Mouse (Mus musculus) small intestine, adult 2 months (tissue): ENCODE results near the gene Zc3hav1l. TPM values are rescaled to one million over a fixed set of nuclear protein-coding genes. Genes with fewer than 3 reads are reported as not detected.

Experiments used
- H3K27ac ChIP-seq: fragments of 200-500 bp; 2 replicates; pipeline ENCODE4 v1.5.1; 2012; ENCODE audit warnings: low read depth, low read length, control low read depth, inconsistent platforms; ENCODE audit not compliant: insufficient read depth
- H3K27me3 ChIP-seq: fragments of 200-500 bp; 2 replicates; pipeline ENCODE4 v1.6.1; 2012; ENCODE audit warnings: mild to moderate bottlenecking, moderate library complexity, low read length, inconsistent platforms; ENCODE audit not compliant: control insufficient read depth, insufficient read depth
- H3K36me3 ChIP-seq: fragments of 200-500 bp; 2 replicates; pipeline ENCODE4 v1.6.1; 2012; ENCODE audit warnings: mild to moderate bottlenecking, low read length, control low read depth, inconsistent platforms; ENCODE audit not compliant: control insufficient read depth, insufficient read depth
- H3K4me1 ChIP-seq: fragments of 200-500 bp; 2 replicates; pipeline ENCODE4 v1.6.1; 2012; ENCODE audit warnings: low read length, inconsistent platforms, mixed read lengths; ENCODE audit not compliant: control insufficient read depth, insufficient read depth, insufficient read length
- H3K4me3 ChIP-seq: fragments of 200-500 bp; 2 replicates; pipeline ENCODE4 v1.5.1; 2012; ENCODE audit warnings: low read depth, mild to moderate bottlenecking, control low read depth, inconsistent platforms, low read length, moderate library complexity
- CTCF ChIP-seq: fragments of 200-500 bp; IDR thresholded peaks from 2 replicates; pipeline ENCODE4 v1.5.1; 2012; ENCODE audit warnings: low read depth, mild to moderate bottlenecking, control low read depth, inconsistent platforms, low read length, moderate library complexity, mixed read lengths; ENCODE audit not compliant: insufficient replicate concordance, insufficient read length; ENCODE audit errors: extremely low read depth
- POLR2A ChIP-seq: fragments of 200-500 bp; IDR thresholded peaks from 2 replicates; pipeline ENCODE4 v1.6.1; 2012; ENCODE audit warnings: low read depth, mild to moderate bottlenecking, control low read depth, inconsistent platforms, low read length, moderate library complexity
- WGBS: fragments of 180-500 bp; shearing (Covaris S2); methylation state at CpG from one replicate; pipeline ENCODE4 v1.1.7; 2018; 5-methylcytosine and 5-hydroxymethylcytosine counted together
- polyA plus RNA-seq: library from polyadenylated mRNA; depleted of rRNA; stranded (reverse); fragments of >200 nt; gene quantifications from 2 replicates; pipeline ENCODE4 v1.2.3, GENCODE M21; 2012

Zc3hav1l gene
- polyA plus RNA-seq, 1 experiment: 1.3 TPM

DNA sequence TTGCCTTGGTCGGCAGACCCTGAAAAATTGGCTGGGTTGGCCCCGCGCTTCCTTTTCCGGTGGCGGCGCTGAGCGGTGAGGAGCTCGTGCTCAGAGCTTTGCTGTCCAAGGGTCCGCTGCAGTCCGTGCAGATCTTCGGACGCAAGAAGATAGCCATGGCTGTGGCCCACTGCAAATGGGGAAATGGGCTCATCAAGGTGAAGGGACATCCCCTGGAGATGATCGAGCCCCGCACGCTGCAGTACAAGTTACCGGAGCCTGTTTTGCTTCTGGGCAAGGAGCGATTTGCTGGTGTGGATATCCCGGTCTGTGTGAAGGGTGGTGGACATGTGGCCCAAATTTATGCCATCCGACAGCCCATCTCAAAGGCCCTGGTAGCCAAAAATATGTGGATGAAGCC lies 14.6 kb downstream of the Zc3hav1l start:
- H3K4me3 ChIP-seq: no peak overlapping the region
- no peaks in the 10 kb centered on the region for H3K27me3 ChIP-seq
- no peak overlapping the region for H3K27ac ChIP-seq
- WGBS: 99% methylated on average over 19 of the region's 19 CpGs
- no peaks in the 10 kb centered on the region for H3K4me1 ChIP-seq
- no peaks in the 10 kb centered on the region for H3K36me3 ChIP-seq
- TF ChIP-seq CTCF (no peak), POLR2A (no peak)

GRCm38 (mm10) chr6:38264466-38264865 lies 34.6 kb downstream of the Zc3hav1l start:
- 75% methylated on average over 7 of the region's 7 CpGs for WGBS
- no peak for TF ChIP-seq POLR2A
- TF ChIP-seq CTCF: no peak
- H3K27ac ChIP-seq: no peak overlapping the region
- H3K4me1 ChIP-seq: no peaks in the 10 kb centered on the region
- H3K36me3 ChIP-seq: no peaks in the 10 kb centered on the region
- no peak overlapping the region for H3K4me3 ChIP-seq
- no peaks in the 10 kb centered on the region for H3K27me3 ChIP-seq

GRCm38 (mm10) chr6:38263393-38264159 lies 35.5 kb downstream of the Zc3hav1l start:
- Histone ChIP-seq H3K4me3 (no peak overlapping the region), H3K27ac (no peak overlapping the region), H3K4me1 (no peaks in the 10 kb centered on the region), H3K27me3 (no peaks in the 10 kb centered on the region), H3K36me3 (no peaks in the 10 kb centered on the region)
- TF ChIP-seq CTCF: no peak
- 58% methylated on average over 5 of the region's 5 CpGs for WGBS

DNA sequence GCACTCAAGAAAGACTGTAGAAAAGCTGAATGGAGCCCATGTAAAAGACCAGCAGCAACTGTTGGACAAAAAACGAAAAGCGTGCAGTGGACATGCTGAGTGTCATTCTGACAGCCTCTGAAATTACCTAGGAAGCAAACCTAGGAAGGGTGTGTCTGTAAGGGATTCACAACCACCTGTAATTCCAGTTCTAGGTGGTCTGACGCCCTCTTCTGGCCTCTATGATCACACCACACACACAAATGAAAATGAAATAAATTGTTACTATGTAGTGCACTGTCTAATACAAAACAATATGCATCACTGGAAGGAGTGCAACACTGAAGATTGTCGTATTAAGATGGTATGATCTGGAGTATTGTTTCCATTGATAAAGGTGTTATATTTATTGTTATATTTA lies 37.2 kb downstream of the Zc3hav1l start:
- WGBS: 77% methylated on average over 4 of the region's 4 CpGs
- no peaks in the 10 kb centered on the region for H3K27me3 ChIP-seq
- H3K4me3 ChIP-seq: no peak overlapping the region
- TF ChIP-seq CTCF (no peak), POLR2A (no peak)
- H3K27ac ChIP-seq: no peak overlapping the region
- H3K4me1 ChIP-seq: no peaks in the 10 kb centered on the region
- no peaks in the 10 kb centered on the region for H3K36me3 ChIP-seq

- 93% methylated on average over 8 of the region's 8 CpGs for WGBS
- no peak overlapping the region for H3K27ac ChIP-seq
- H3K27me3 ChIP-seq: no peaks in the 10 kb centered on the region
- no peaks in the 10 kb centered on the region for H3K36me3 ChIP-seq
- no peak for TF ChIP-seq CTCF
- TF ChIP-seq POLR2A: no peak
- H3K4me1 ChIP-seq: no peaks in the 10 kb centered on the region
- no peak overlapping the region for H3K4me3 ChIP-seq
These were observed 41.6 kb downstream of the Zc3hav1l start for GRCm38 (mm10) chr6:38257506-38257905.

DNA sequence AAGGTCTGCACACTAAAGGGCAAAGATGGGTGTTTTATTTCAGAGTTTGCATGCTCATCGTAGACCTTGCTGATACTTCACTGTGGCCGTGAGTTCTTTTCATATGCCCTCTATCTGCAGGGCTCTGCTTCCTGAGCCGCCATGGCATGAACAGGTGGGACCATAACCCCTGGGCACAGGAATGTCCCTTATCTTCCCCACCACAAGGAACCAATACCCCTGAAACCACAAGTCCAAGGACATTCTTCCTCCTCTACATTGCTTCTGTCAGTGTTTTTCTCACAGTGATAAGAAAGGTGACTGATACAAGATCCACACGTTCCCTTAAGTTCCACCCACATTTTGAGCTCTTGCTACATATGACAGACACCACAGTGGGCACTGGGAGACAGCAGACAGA lies 42.3 kb downstream of the Zc3hav1l start:
- no peaks in the 10 kb centered on the region for H3K36me3 ChIP-seq
- H3K4me3 ChIP-seq: no peak overlapping the region
- 76% methylated on average over 4 of the region's 4 CpGs for WGBS
- H3K4me1 ChIP-seq: no peaks in the 10 kb centered on the region
- H3K27ac ChIP-seq: no peak overlapping the region
- H3K27me3 ChIP-seq: no peaks in the 10 kb centered on the region
- no peak for TF ChIP-seq CTCF
- TF ChIP-seq POLR2A: no peak

DNA sequence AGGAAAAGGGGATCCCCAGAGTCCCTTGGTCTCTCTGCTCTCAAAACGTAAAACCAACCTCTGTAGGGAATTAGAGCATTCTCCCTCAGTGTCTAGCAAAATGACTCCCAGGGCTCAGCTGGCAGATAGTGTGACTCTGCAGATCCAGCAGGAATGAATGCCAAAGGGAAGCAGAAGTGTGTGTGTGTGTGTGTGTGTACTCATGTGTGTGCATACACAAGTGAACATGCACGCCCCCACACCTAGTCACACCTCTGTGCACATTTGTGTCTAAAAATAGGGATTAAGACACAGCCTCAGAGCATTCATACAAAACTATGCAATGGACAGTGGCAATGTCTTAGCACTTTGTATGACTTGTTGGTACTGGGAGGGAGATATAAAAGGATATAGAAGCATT lies 43.3 kb downstream of the Zc3hav1l start:
- Histone ChIP-seq H3K4me1 (no peaks in the 10 kb centered on the region), H3K36me3 (no peaks in the 10 kb centered on the region), H3K4me3 (no peak overlapping the region), H3K27ac (no peak overlapping the region), H3K27me3 (no peaks in the 10 kb centered on the region)
- 83% methylated on average over 2 of the region's 2 CpGs for WGBS
- TF ChIP-seq POLR2A: no peak
- no peak for TF ChIP-seq CTCF
